Mouse (Mus musculus) liver, embryonic 11.5 days (tissue): ENCODE data around the gene Csf2rb2. TPM values are rescaled to one million over a fixed set of nuclear protein-coding genes. Genes with fewer than 3 reads are reported as not detected.
"Not testable (repeated sequence)": the region's sequence is repeated elsewhere in the genome, so short reads cannot be mapped to it uniquely, and the experiment has no call there.

Source experiments
- ATAC-seq: fragments of 200-750 bp; cut with Nextera tagmentation; replicated peaks from 2 replicates; pipeline ENCODE4 v1.8.0; 2017; ENCODE audit warnings: moderate number of reproducible peaks, mild to moderate bottlenecking, moderate TSS enrichment, moderate library complexity; ENCODE audit not compliant: low FRiP score
- DNase-seq: peaks from one replicate; pipeline ENCODE4 v3.0.0-alpha.2; 2017; ENCODE audit warnings: low spot score
- H3K27ac ChIP-seq: fragments of 300-500 bp; sonication (generic); 2 replicates; pipeline ENCODE4 v1.5.1; 2014; ENCODE audit warnings: mild to moderate bottlenecking, low read depth, low read length, control low read depth
- H3K27me3 ChIP-seq: fragments of 300-500 bp; sonication (generic); replicated peaks from 2 replicates; pipeline ENCODE4 v1.6.1; 2014; ENCODE audit warnings: low read length, mixed read lengths; ENCODE audit not compliant: control insufficient read depth, insufficient read depth
- H3K36me3 ChIP-seq: fragments of 300-500 bp; sonication (generic); 2 replicates; pipeline ENCODE4 v1.6.1; 2014; ENCODE audit warnings: mild to moderate bottlenecking, low read length, moderate library complexity, mixed read lengths; ENCODE audit not compliant: control insufficient read depth, insufficient read depth
- H3K4me1 ChIP-seq: fragments of 300-500 bp; sonication (generic); replicated peaks from 2 replicates; pipeline ENCODE4 v1.6.1; 2014; ENCODE audit warnings: low read length, mixed read lengths; ENCODE audit not compliant: control insufficient read depth, insufficient read depth
- H3K4me2 ChIP-seq: fragments of 300-500 bp; sonication (generic); 2 replicates; pipeline ENCODE4 v1.6.1; 2014; ENCODE audit warnings: mild to moderate bottlenecking, control low read depth, moderate library complexity
- H3K4me3 ChIP-seq: fragments of 300-500 bp; sonication (generic); 2 replicates; pipeline ENCODE4 v1.5.1; 2014; ENCODE audit warnings: low read depth, low read length, control low read depth
- H3K9ac ChIP-seq: fragments of 300-500 bp; sonication (generic); 2 replicates; pipeline ENCODE4 v1.6.1; 2014; ENCODE audit warnings: low read depth, low read length, control low read depth
- H3K9me3 ChIP-seq: fragments of 300-500 bp; sonication (generic); 2 replicates; pipeline ENCODE4 v1.6.1; 2016; ENCODE audit warnings: low read length, inconsistent platforms, mixed read lengths; ENCODE audit not compliant: control insufficient read depth
- WGBS: fragments of 180-500 bp; shearing (Covaris S2); extraction: QIAGEN DNeasy Blood & Tissue Kit; methylation state at CpG from one replicate; pipeline ENCODE4 v1.1.7; 2014; 5-methylcytosine and 5-hydroxymethylcytosine counted together
- polyA plus RNA-seq: library from polyadenylated mRNA; unstranded; fragments of >200 nt; fragmentation: Nextera tagmentation; extraction: Ambion mirVana; gene quantifications from 2 replicates; pipeline ENCODE4 v1.2.1, GENCODE M21; 2014

Gene Csf2rb2
- polyA plus RNA-seq, 1 experiment from 2014 or later, result 1.5 TPM

DNA sequence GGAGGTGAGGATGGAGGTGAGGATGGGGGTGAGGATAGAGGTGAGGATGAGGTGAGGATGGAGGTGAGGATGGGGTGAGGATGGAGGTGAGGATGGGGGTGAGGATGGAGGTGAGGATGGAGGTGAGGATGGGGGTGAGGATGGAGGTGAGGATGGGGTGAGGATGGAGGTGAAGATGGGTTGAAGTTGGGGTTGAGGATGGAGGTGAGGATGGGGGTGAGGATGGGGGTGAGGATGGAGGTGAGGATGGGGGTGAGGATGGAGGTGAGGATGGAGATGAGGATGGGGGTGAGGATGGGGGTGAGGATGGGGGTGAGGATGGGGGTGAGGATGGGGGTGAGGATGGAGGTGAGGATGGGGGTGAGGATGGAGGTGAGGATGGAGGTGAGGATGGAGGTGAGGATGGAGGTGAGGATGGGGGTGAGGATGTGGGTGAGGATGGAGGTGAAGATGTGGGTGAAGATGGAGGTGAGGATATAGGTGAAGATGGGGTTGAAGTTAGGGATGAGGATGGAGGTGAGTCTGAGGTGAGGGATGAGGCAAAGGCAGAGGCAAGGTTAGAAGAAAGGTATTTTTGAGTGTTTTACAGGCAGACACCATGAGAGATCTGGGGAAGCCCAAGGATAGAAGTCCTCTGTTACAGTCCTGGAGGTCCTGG lies 48.8 kb downstream of the Csf2rb2 start:
- H3K9me3 ChIP-seq, H3K4me2 ChIP-seq, ATAC-seq, H3K9ac ChIP-seq, DNase-seq, H3K36me3 ChIP-seq, H3K27me3 ChIP-seq, H3K4me3 ChIP-seq: not testable (repeated sequence)
- Histone ChIP-seq H3K4me1 (peaks cover 13% of the 10 kb centered on the region), H3K27ac (0 out of 2 replicates have a peak overlapping the region, but pooled peaks have one; percentile 43)

DNA sequence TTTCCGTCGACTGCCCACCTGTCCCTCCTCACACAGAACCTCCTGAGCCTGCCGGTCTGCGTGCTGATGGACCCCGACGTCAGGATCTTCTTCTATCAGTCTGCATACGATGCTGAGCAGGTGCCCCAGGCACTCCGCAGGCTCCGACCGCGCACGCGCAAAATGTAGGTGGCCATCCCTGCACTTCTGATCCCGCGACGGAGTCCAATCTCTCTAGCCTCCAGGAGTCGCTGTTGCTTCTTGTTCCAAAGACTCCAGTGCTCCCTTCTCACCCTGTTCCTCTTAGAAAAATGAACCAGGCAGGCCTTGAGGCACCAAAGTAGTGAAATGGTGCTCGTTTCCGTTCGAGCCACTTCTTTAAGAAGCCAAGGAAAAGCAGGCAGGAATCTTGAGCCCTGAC lies 50.8 kb downstream of the Csf2rb2 start:
- Histone ChIP-seq H3K27ac (no peak overlapping the region), H3K9ac (no peak overlapping the region), H3K4me1 (peaks cover 7% of the 10 kb centered on the region; the same call in 1 of the 2 replicates), H3K9me3 (no peaks in the 10 kb centered on the region), H3K36me3 (no peaks in the 10 kb centered on the region), H3K4me3 (no peak overlapping the region), H3K4me2 (no peak overlapping the region), H3K27me3 (0 out of 2 replicates have a peak, but pooled peaks cover 2% of the 10 kb centered on the region)
- DNase-seq (no peak), ATAC-seq (no peak)
- WGBS, result 28% methylated on average over 20 of the region's 20 CpGs

DNA sequence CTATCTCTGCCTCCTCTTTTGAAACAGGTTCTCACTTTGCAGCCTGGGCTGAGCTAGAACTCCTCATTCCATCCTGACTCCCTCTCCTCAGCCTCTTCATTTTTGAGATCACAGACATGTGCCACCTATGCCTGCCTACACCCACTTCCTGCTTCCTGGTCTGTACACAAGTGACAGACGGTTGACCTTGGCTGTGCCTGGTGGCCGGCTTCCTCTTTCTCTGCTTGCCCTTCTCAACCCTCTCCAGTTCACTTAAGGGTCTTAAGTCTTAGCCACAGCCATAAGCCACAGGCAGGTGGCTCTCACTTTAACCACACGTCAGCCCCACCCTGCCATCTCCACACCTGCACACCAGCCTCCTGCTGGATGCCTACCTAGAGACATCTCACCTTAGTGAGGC lies 57.1 kb downstream of the Csf2rb2 start:
- DNase-seq (no peak), ATAC-seq (no peak)
- Histone ChIP-seq H3K27ac (no peak overlapping the region), H3K27me3 (no peaks in the 10 kb centered on the region), H3K4me3 (no peak overlapping the region), H3K9ac (no peak overlapping the region), H3K4me2 (no peak overlapping the region), H3K9me3 (no peaks in the 10 kb centered on the region), H3K4me1 (peaks cover 3% of the 10 kb centered on the region; the same call in 1 of the 2 replicates), H3K36me3 (no peaks in the 10 kb centered on the region)
- WGBS, result 48% methylated on average over 3 of the region's 3 CpGs

DNA sequence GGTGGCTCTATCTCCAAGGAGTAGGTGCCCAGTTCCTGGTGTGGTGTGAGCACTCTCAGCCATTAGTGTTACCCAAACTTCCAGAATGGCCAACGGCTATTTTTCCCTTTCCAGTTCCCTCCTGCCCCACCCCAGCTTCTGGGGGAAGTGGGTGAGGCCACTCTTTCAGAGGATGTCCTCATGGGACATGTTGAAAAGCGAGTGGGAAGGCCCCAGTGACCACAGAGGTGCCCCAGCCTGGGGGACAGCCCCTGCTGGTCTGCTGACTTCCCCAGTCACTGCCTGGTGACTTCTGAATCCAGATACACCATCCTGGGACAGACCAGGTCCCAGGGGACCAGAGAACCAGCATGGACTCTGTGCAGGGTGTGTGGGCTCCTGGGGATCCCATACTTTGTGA lies 57.9 kb downstream of the Csf2rb2 start:
- Histone ChIP-seq H3K4me1 (peaks cover 3% of the 10 kb centered on the region; the same call in 1 of the 2 replicates), H3K4me2 (no peak overlapping the region), H3K9ac (no peak overlapping the region), H3K9me3 (no peaks in the 10 kb centered on the region), H3K4me3 (no peak overlapping the region), H3K27ac (no peak overlapping the region), H3K27me3 (no peaks in the 10 kb centered on the region; the same call in 1 of the 2 replicates), H3K36me3 (no peaks in the 10 kb centered on the region)
- no peak for DNase-seq
- ATAC-seq, result no peak
- 60% methylated on average over 2 of the region's 2 CpGs for WGBS

DNA sequence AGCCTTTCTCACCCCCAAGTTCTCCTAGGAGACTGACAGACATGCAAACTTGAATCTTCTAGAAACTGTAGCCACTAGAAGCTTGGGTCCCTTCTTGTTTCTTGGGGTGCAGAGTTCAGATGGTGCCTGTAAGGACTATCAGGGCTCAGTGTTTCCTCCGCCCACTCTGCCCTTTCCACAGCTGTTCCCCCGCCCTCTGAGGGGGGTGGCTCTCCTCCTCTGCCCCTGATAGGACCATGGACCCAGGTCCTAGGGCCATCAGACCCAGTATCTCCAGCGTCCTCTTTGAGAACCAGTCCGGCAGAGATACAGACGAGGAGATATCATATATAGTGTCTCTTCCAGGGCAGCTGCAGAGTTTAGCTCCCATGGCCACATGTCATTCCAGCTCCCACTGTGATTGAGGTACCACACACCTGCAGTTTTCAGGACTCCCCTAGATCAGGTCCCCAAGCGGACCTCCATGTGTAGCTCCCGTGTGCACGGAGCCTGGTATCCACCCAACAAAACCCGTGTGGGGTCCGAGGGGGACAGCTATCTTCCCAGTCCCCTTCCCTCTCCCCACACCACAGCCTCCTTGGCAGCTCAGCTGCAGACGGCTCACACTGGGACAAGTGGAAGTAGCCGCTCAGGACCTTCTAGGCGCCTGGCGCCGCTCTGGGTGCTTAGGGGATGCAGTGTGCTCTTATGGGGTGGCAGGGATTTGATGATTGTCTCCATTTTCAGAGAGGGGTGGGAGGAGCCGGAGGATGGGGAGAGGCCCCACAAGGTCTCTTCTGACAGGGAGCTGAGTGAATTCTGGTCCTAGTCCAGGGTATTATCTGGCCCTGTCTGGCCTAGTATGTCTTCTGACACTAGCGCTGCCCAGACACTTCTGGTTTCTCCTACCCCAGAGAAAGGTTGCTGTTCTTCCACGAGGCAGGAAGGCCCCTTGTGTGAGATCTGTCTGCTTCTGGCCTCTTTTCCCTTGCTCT lies 59.1 kb downstream of the Csf2rb2 start:
- Histone ChIP-seq H3K4me2 (0 out of 2 replicates have a peak overlapping the region, but pooled peaks have one; percentile 5), H3K27ac (no peak overlapping the region), H3K9ac (no peak overlapping the region), H3K27me3 (no peaks in the 10 kb centered on the region; the same call in 1 of the 2 replicates), H3K9me3 (no peaks in the 10 kb centered on the region), H3K4me3 (no peak overlapping the region), H3K36me3 (no peaks in the 10 kb centered on the region), H3K4me1 (peaks cover 3% of the 10 kb centered on the region; the same call in 1 of the 2 replicates)
- ATAC-seq (no peak), DNase-seq (no peak)
- 69% methylated on average over 18 of the region's 18 CpGs for WGBS

DNA sequence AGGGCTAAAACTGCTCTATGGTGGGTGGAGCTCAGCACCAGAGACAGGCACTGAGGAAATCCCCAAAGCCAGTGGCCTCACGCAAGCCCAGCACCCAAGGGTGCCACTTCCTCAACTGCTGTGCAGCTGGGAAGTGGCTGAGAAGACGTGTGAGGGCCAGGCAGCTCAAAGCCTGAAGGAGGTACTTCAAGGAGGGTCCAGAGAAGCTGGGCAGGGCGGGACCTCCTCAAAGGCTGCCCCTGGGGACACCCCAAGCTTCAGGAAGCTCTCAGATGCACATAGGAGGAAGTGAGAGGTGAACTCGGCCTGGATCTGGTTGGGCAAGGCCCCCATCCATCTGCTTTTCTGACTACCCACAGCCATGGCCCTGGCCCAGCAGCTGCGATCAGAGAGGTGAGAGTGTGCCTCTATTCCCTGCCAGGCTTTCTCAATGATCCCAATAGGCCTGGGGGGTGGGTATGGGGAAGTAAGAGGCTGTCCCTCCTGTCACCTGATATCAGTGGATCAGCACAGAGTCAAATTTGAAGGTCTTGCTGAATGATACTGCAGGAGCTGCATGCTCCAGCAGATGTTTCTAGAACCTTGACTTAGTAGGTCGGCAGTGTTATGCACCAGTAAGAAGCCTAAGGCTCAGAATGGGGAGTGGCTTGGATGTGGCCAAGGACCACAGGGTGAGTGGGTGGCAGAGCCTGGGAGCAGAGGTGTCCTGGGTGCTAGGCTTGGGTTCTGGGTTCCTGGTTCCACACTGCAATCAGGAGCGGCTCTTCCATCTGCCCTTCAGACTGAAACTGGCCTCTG lies 60.6 kb downstream of the Csf2rb2 start, which contains the start of gene Ncf4:
Ncf4 (plus strand) TSS at position 107 of the 798 bp plus-strand sequence.
- Histone ChIP-seq H3K27ac (no peak within 1 kb of the TSS), H3K9me3 (no peaks in the 10 kb centered on the region), H3K27me3 (no peaks in the 10 kb centered on the region; the same call in 1 of the 2 replicates), H3K36me3 (no peaks in the 10 kb centered on the region), H3K4me1 (peaks cover 3% of the 10 kb centered on the region; the same call in 1 of the 2 replicates), H3K4me2 (no peak within 1 kb of the TSS), H3K9ac (no peak within 1 kb of the TSS), H3K4me3 (no peak within 1 kb of the TSS)
- DNase-seq (no peak), ATAC-seq (no peak)
- 40% methylated on average over 7 of the region's 7 CpGs for WGBS

DNA sequence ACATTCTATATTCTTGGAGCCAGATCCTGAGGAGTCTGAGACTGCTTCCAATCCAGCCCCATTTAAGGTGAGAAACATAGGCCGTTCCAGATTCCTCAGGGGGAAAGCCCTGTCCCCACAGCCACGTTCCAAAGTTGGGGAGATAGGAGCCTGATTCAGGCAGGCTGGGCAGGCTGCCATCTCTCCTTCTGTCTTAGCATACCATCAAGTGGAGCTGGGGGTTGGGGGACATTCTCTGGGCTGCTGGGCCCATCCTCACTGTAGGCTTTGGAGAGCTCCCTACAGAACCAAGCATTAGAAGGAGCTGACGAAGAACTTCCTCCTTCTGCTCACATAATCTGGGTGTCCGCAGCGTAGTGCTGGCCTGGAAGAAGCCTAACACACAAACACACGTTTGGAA lies 61.7 kb downstream of the Csf2rb2 start:
- Histone ChIP-seq H3K4me3 (no peak overlapping the region), H3K4me2 (no peak overlapping the region), H3K27me3 (no peaks in the 10 kb centered on the region; the same call in 1 of the 2 replicates), H3K4me1 (peaks cover 3% of the 10 kb centered on the region; the same call in 1 of the 2 replicates), H3K36me3 (no peaks in the 10 kb centered on the region), H3K9ac (no peak overlapping the region), H3K9me3 (no peaks in the 10 kb centered on the region), H3K27ac (no peak overlapping the region)
- WGBS, result 63% methylated on average over 6 of the region's 6 CpGs
- DNase-seq, result no peak
- ATAC-seq, result no peak

DNA sequence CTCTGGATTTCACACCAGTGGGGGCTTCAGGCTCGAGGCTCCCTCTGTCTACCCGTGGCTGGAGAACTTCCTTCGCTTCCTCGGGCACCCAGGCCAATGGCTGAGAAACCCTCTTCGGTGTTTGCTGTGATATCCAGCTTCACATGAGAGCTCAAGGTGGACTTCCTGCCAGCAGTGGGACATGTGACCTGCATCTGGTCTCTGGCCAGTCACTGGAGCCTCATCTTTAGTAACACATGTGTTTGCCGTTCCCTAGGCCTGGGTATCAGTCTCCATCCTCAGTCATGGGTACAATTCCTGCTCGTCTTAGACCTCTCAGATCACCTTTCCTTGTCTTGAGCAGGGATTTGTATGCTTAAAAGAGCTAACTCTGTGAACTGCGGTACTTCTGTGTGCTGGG lies 62.5 kb downstream of the Csf2rb2 start:
- Histone ChIP-seq H3K4me3 (no peak overlapping the region), H3K9ac (no peak overlapping the region), H3K4me1 (no peaks in the 10 kb centered on the region), H3K36me3 (no peaks in the 10 kb centered on the region), H3K4me2 (no peak overlapping the region), H3K27me3 (no peaks in the 10 kb centered on the region; the same call in 1 of the 2 replicates), H3K9me3 (no peaks in the 10 kb centered on the region), H3K27ac (no peak overlapping the region)
- WGBS, result 76% methylated on average over 8 of the region's 8 CpGs
- DNase-seq (no peak), ATAC-seq (no peak)
